Comparison of ENCODE assay signal across 26 mouse cellular contexts in the genomic region with DNA sequence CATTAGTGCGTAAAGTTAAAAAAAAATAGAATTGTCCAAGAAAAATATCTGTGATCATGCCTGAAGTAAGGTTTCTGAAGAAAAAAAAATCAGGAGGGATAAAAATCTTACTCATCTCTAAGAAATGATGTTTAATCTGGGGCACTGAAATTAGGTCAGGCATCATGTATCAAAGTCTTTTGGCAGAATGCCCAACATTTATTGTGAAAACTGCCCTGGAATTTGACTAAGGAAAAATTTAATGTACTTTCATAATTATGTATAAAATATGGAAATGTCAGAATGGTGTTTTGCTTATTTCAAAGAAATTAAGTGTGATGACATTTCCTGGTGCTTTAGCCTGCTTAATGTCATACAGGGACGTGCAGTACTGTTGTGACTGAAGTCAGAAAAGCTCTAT. TPM values are rescaled to one million over a fixed set of nuclear protein-coding genes. Genes with fewer than 3 reads are reported as not detected.
DNase-seq lines count a peak whose midpoint lies in the region; ATAC-seq and TF ChIP-seq lines count a peak whose summit lies in the region.
"Had no signal": no experiment of that assay in that cellular context is flagged by ENCODE, and none has a peak within 500 bp of the region (broad histone marks: within the 10 kb centered on the region; RNA-seq: fewer than 3 reads in every experiment).

No protein-coding gene starts in this region.

- no peak overlapping the region for H3K4me3 ChIP-seq in layer of hippocampus, adult 2 months
- no peak overlapping the region for H3K4me3 ChIP-seq in midbrain, embryonic 11.5 days (ENCODE audit: low read depth, low read length)
- no peak overlapping the region for H3K4me3 ChIP-seq in midbrain, embryonic 16.5 days (ENCODE audit: low read depth, low read length)
- no peak overlapping the region for H3K4me3 ChIP-seq in embryonic fibroblast, embryonic 13.5 days (ENCODE audit: insufficient read depth, low read length)
- H3K4me3 ChIP-seq: forebrain, embryonic 12.5 days; heart, embryonic 13.5 days; liver, embryonic 13.5 days had no signal

- no peak overlapping the region for H3K9ac ChIP-seq in midbrain, embryonic 11.5 days (ENCODE audit: low read length)
- no peak overlapping the region for H3K9ac ChIP-seq in midbrain, embryonic 16.5 days (ENCODE audit: low read depth, low read length)
- H3K9ac ChIP-seq: forebrain, embryonic 12.5 days; forebrain, postnatal 0 days; heart, embryonic 13.5 days; liver, embryonic 13.5 days had no signal

- H3K36me3 ChIP-seq in midbrain, embryonic 11.5 days (ENCODE audit: control insufficient read depth, insufficient read depth, low read length): no peaks in the 10 kb centered on the region
- no peaks in the 10 kb centered on the region for H3K36me3 ChIP-seq in midbrain, embryonic 16.5 days (ENCODE audit: control insufficient read depth, insufficient read depth, low read length)
- H3K36me3 ChIP-seq: forebrain, embryonic 12.5 days; heart, embryonic 13.5 days; liver, embryonic 13.5 days had no signal

- no peak for DNase-seq in layer of hippocampus, adult 2 months (ENCODE audit: low spot score in 2 of 2)
- no peak for DNase-seq in layer of hippocampus, adult 9-10 months (ENCODE audit: low spot score)
- peak; percentile 53 for DNase-seq in midbrain, embryonic 11.5 days (ENCODE audit: low spot score, missing footprints)
- peak; percentile 14 for DNase-seq in MN1 (ENCODE audit: low spot score)
- DNase-seq in adrenal gland, postnatal 25 days: no peak
- DNase-seq: adrenal gland, postnatal 10 days; B cell, adult 2 months; cerebellum, adult 11-12 months; forebrain, postnatal 0 days; gastrocnemius, postnatal 10 days; heart, postnatal 10 days; kidney, adult 9 months; liver, embryonic 13.5 days; lung, adult 18-20 months; right cerebral cortex, postnatal 4 days; thymus, adult 18-20 months; thymus, postnatal 25 days had no signal

- ATAC-seq in midbrain, embryonic 11.5 days (ENCODE audit: low FRiP score): no peak
- no peak for ATAC-seq in midbrain, embryonic 16.5 days
- ATAC-seq: intestine, postnatal 0 days; Patski had no signal

- TF ChIP-seq CTCF in layer of hippocampus, adult 2 months (conservative IDR thresholded peaks at IDR 0.05): no peak
- no peak for TF ChIP-seq CTCF in embryonic fibroblast, embryonic 13.5 days (IDR thresholded peaks at IDR 0.05; ENCODE audit: borderline replicate concordance, insufficient read depth, low read length)

- WGBS in midbrain, embryonic 11.5 days: 92% methylated on average over 2 of the region's 2 CpGs
- WGBS in midbrain, embryonic 16.5 days: 69% methylated on average over 2 of the region's 2 CpGs

- H3K4me2 ChIP-seq in midbrain, embryonic 11.5 days: no peak overlapping the region
- no peak overlapping the region for H3K4me2 ChIP-seq in midbrain, embryonic 16.5 days (ENCODE audit: low read length)
- H3K4me2 ChIP-seq: forebrain, embryonic 12.5 days; heart, embryonic 13.5 days; liver, embryonic 13.5 days had no signal

- no peaks in the 10 kb centered on the region for H3K4me1 ChIP-seq in midbrain, embryonic 11.5 days (ENCODE audit: control insufficient read depth, insufficient read depth, low read length)
- H3K4me1 ChIP-seq in midbrain, embryonic 16.5 days (ENCODE audit: control insufficient read depth, insufficient read depth, low read length): peaks cover 33% of the 10 kb centered on the region
- peaks cover 18% of the 10 kb centered on the region for H3K4me1 ChIP-seq in embryonic fibroblast, embryonic 13.5 days (ENCODE audit: control insufficient read depth, insufficient read depth, low read length)
- H3K4me1 ChIP-seq: liver, embryonic 13.5 days had no signal

- 0 out of 2 replicates have a peak overlapping the region, but pooled peaks have one; percentile 1 for H3K27ac ChIP-seq in layer of hippocampus, adult 2 months
- H3K27ac ChIP-seq in midbrain, embryonic 11.5 days (ENCODE audit: low read depth, low read length): no peak overlapping the region
- H3K27ac ChIP-seq in midbrain, embryonic 16.5 days (ENCODE audit: low read length): no peak overlapping the region
- H3K27ac ChIP-seq in embryonic fibroblast, embryonic 13.5 days (ENCODE audit: insufficient read depth, low read length): peak overlapping the region; percentile 11; the same call in 1 of the 2 replicates
- H3K27ac ChIP-seq: forebrain, embryonic 12.5 days; heart, embryonic 13.5 days; liver, embryonic 13.5 days; macrophage; stomach, postnatal 0 days had no signal

- no peaks in the 10 kb centered on the region for H3K9me3 ChIP-seq in midbrain, embryonic 11.5 days (ENCODE audit: control insufficient read depth, low read length)
- no peaks in the 10 kb centered on the region for H3K9me3 ChIP-seq in midbrain, embryonic 16.5 days (replicated peaks; ENCODE audit: control insufficient read depth, low read length, poor library complexity, severe bottlenecking)
- H3K9me3 ChIP-seq: forebrain, embryonic 12.5 days; heart, embryonic 13.5 days; liver, embryonic 13.5 days had no signal

- H3K27me3 ChIP-seq in midbrain, embryonic 11.5 days (ENCODE audit: control insufficient read depth, insufficient read depth, low read length): no peaks in the 10 kb centered on the region
- H3K27me3 ChIP-seq in midbrain, embryonic 16.5 days (ENCODE audit: control insufficient read depth, insufficient read depth, low read depth, low read length): no peaks in the 10 kb centered on the region
- H3K27me3 ChIP-seq: forebrain, embryonic 12.5 days; heart, embryonic 13.5 days; liver, embryonic 13.5 days; Patski had no signal

- TF ChIP-seq POLR2A in embryonic fibroblast, embryonic 13.5 days (IDR thresholded peaks at IDR 0.05; ENCODE audit: low read depth, low read length): no peak

RNA-seq across cellular contexts. Expression of a gene that starts 52.5 kb away (rescaled TPM):
- total RNA-seq in layer of hippocampus, adult 2 months (2021): 100 to 1,000 TPM; 303 to 307 TPM
- 107 and 109 TPM in 2 replicates for polyA plus RNA-seq in midbrain, embryonic 11.5 days (2014; fragmentation: Nextera tagmentation; extraction: Ambion mirVana)
- 600 and 646 TPM in 2 replicates for polyA plus RNA-seq in midbrain, embryonic 16.5 days (2015; fragmentation: Nextera tagmentation; extraction: Ambion mirVana)
- polyA plus RNA-seq in embryonic fibroblast, embryonic 13.5 days (2011; ENCODE audit: insufficient read length, low read depth, missing spikeins): 182 and 218 TPM in 2 replicates
- 35.5 and 48.8 TPM in 2 replicates for total RNA-seq in adrenal gland, postnatal 25 days (2021)
- total RNA-seq: monocyte, adult 5-6 weeks had no signal

Comparison
In these comparisons a context has a peak if more than half of its experiments do, and no peak if none do; other contexts are left out.
1. DNase-seq: peak in midbrain, embryonic 11.5 days (single experiment) and MN1 (single experiment); none in layer of hippocampus, adult 2 months (0 of 2), layer of hippocampus, adult 9-10 months (single experiment) and adrenal gland, postnatal 25 days (single experiment).
2. H3K27ac ChIP-seq: peak in layer of hippocampus, adult 2 months (single experiment) and embryonic fibroblast, embryonic 13.5 days (single experiment); none in midbrain, embryonic 11.5 days (single experiment) and midbrain, embryonic 16.5 days (single experiment).